Mouse (Mus musculus): ENCODE data around the gene Parp9. TPM values are rescaled to one million over a fixed set of nuclear protein-coding genes. Genes with fewer than 3 reads are reported as not detected.
"Not testable (repeated sequence)": the region's sequence is repeated elsewhere in the genome, so short reads cannot be mapped to it uniquely, and the experiment has no call there.

Parp9 gene
- polyA plus RNA-seq (2014; fragmentation: Nextera tagmentation; extraction: Ambion mirVana), result 0.78 and 2.1 TPM in 2 replicates

DNA sequence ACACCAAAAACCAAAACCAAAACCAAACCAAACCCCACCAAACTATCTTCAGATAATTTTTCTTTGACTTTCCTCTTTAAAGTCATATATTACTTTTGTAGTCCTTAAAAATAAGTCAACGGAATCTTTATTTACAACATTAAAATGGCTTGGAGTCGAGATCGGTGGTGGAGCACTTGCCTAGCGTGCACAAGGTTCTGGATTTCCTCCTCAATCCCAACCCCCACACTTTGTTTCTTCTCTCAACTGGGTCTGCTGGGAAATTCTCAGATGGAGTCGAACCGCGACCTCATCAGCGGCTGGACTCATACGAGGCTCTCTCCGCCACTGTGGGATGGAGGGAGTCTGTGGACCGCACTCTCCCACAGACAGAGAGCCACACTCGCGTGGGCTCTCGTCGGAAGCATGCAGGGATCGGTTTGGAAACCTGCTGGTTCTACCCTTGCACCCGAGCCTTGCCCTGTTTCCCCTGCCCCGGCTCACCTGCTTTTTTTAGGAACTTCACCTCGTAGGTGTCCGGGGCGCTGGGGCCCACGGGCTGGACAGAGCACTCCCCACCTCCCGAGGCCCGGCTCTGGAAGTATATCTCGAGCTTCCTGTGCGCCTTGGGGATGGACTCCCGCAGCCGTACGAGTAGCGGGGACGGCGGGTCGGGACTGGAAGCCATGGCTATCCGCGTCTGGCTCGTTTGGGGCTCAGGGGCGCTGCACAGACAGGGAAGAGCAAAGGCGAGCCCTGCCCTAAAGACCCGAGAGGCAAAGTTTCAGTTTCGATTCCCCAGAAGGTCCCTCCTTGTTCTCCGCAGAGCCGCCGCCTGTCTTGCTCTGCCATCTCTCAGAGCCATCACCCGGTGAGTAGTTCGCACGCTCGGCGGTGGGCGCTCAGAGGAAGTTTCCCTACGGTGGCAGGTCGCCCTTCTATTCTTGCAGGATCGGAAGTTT, at the start of gene Parp9, which contains the start of gene Dtx3l:
Gene Parp9, plus strand, starts transcription at position 260 of the 941 bp plus-strand sequence.
Gene Dtx3l, minus strand, starts transcription at position 941 of the 941 bp plus-strand sequence.
- peak; percentile 56; the same call in 1 of the 2 replicates for ATAC-seq (ENCODE audit: low read depth)
- no peaks in the 10 kb centered on the region for H3K27me3 ChIP-seq (ENCODE audit: control insufficient read depth, insufficient read depth, low read length)
- H3K4me2 ChIP-seq (ENCODE audit: low read depth, low read length), result peak within 1 kb of the TSS; percentile 60
- H3K4me1 ChIP-seq (ENCODE audit: control insufficient read depth, insufficient read depth, low read length), result no peaks in the 10 kb centered on the region
- H3K9me3 ChIP-seq (ENCODE audit: control insufficient read depth, low read length), result no peaks in the 10 kb centered on the region
- no peaks in the 10 kb centered on the region for H3K36me3 ChIP-seq (ENCODE audit: control insufficient read depth, insufficient read depth, low read length)
- H3K27ac ChIP-seq (ENCODE audit: low read depth, low read length), result no peak within 1 kb of the TSS
- peak within 1 kb of the TSS; percentile 38 for H3K4me3 ChIP-seq (ENCODE audit: low read depth, low read length)
- WGBS, result 1% methylated on average over 52 of the region's 52 CpGs
- peak within 1 kb of the TSS; percentile 39 for H3K9ac ChIP-seq (replicated peaks; ENCODE audit: low read depth, low read length)

DNA sequence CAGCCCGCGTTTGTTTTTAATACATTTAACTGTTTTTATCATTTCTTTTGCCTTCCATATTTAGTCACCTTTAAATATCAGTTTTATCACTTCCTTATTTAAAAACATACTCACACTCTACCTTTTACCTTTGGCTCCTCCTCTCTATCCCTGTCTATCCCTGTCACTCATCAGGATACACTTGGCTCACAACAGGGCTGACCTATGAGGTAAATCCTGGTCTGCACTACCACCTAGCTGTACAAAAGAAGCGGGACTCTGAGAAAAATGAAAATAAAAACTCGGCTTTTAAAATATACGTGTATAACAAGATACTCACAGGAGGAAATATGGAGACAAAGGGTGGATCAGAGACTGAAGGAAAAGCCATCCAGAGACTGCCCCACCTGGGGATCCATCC, 49.4 kb upstream of the Parp9 start:
- Histone ChIP-seq H3K27ac (ENCODE audit: low read depth, low read length) (no peak overlapping the region), H3K36me3 (ENCODE audit: control insufficient read depth, insufficient read depth, low read length) (no peaks in the 10 kb centered on the region), H3K9ac (replicated peaks; ENCODE audit: low read depth, low read length) (no peak overlapping the region), H3K4me2 (ENCODE audit: low read depth, low read length) (no peak overlapping the region), H3K27me3 (ENCODE audit: control insufficient read depth, insufficient read depth, low read length) (no peaks in the 10 kb centered on the region), H3K4me1 (ENCODE audit: control insufficient read depth, insufficient read depth, low read length) (no peaks in the 10 kb centered on the region), H3K9me3 (ENCODE audit: control insufficient read depth, low read length) (no peaks in the 10 kb centered on the region), H3K4me3 (ENCODE audit: low read depth, low read length) (no peak overlapping the region)
- ATAC-seq (ENCODE audit: low read depth), result no peak
- 93% methylated on average over 5 of the region's 5 CpGs for WGBS

DNA sequence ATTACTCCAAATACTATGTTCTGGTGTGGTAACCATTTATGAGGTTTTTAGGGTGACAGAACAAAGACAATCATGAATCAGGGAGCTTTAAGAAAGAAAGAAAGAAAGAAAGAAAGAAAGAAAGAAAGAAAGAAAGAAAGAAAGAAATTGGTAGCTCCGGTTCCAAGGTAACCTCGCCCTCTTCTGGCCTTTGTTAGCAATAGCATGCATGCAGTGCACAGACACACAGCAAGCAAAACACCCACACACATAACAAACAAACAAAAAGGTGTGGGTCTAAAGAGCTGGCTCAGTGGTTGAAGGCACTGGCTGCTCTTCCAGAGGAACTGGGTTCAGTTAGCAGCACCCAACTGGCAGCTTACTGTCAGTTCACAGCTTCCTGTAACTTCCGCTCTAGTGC, 47.6 kb upstream of the Parp9 start:
- Histone ChIP-seq H3K4me3 (ENCODE audit: low read depth, low read length) (no peak overlapping the region), H3K9ac (replicated peaks; ENCODE audit: low read depth, low read length) (no peak overlapping the region), H3K4me1 (ENCODE audit: control insufficient read depth, insufficient read depth, low read length) (no peaks in the 10 kb centered on the region), H3K4me2 (ENCODE audit: low read depth, low read length) (no peak overlapping the region), H3K36me3 (ENCODE audit: control insufficient read depth, insufficient read depth, low read length) (no peaks in the 10 kb centered on the region), H3K27ac (ENCODE audit: low read depth, low read length) (no peak overlapping the region), H3K9me3 (ENCODE audit: control insufficient read depth, low read length) (no peaks in the 10 kb centered on the region), H3K27me3 (ENCODE audit: control insufficient read depth, insufficient read depth, low read length) (no peaks in the 10 kb centered on the region)
- WGBS, result 81% methylated on average over 3 of the region's 3 CpGs
- no peak for ATAC-seq (ENCODE audit: low read depth)

DNA sequence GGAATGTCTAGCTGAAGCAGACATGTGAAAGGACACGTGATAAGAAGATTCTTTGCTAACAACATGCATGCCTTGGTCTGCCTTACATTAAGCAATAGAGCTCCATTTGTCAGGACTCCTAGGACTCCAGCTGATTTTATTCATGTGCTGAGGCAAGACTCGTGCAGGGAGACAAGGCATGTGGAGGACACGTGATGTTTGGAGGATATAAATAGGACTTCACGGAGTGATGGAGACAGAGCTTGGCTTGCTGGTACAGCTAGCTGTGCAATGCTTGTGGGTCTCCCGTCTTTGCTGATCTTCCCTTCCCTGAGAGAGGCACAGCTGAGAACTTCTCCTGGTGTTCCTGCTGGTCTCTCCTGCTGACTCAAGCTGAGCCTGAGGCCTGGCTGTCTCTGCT, 46.7 kb upstream of the Parp9 start:
- not testable (repeated sequence) for ATAC-seq (ENCODE audit: low read depth); H3K9me3 ChIP-seq (ENCODE audit: control insufficient read depth, low read length); H3K9ac ChIP-seq (replicated peaks; ENCODE audit: low read depth, low read length); H3K27me3 ChIP-seq (ENCODE audit: control insufficient read depth, insufficient read depth, low read length); H3K4me3 ChIP-seq (ENCODE audit: low read depth, low read length); H3K4me2 ChIP-seq (ENCODE audit: low read depth, low read length); H3K27ac ChIP-seq (ENCODE audit: low read depth, low read length); H3K4me1 ChIP-seq (ENCODE audit: control insufficient read depth, insufficient read depth, low read length); H3K36me3 ChIP-seq (ENCODE audit: control insufficient read depth, insufficient read depth, low read length)
- 80% methylated on average over 5 of the region's 5 CpGs for WGBS

DNA sequence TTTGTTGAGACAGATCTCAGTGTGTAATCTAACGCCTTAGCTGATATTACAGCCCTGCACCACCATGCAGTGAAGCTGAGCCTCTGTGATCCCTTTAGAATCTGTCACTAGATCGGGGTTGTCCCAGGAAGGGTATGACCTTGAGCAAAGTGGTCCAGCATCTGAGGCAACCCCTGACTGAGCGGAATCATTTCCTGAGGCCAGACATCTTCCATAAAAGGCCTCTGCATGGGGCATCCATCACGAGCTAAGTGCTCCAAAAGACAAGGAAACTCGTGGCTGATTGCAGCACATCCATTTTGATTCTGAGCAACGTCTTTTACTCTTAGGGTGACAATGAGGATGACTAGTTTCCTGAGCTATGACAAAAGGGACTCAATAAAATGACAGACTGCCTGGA, 43.3 kb upstream of the Parp9 start:
- no peaks in the 10 kb centered on the region for H3K9me3 ChIP-seq (ENCODE audit: control insufficient read depth, low read length)
- H3K27me3 ChIP-seq (ENCODE audit: control insufficient read depth, insufficient read depth, low read length), result no peaks in the 10 kb centered on the region
- no peaks in the 10 kb centered on the region for H3K4me1 ChIP-seq (ENCODE audit: control insufficient read depth, insufficient read depth, low read length)
- H3K9ac ChIP-seq (replicated peaks; ENCODE audit: low read depth, low read length), result no peak overlapping the region
- no peak for ATAC-seq (ENCODE audit: low read depth)
- H3K27ac ChIP-seq (ENCODE audit: low read depth, low read length), result no peak overlapping the region
- no peaks in the 10 kb centered on the region for H3K36me3 ChIP-seq (ENCODE audit: control insufficient read depth, insufficient read depth, low read length)
- 18% methylated on average over 6 of the region's 6 CpGs for WGBS
- H3K4me2 ChIP-seq (ENCODE audit: low read depth, low read length), result no peak overlapping the region
- no peak overlapping the region for H3K4me3 ChIP-seq (ENCODE audit: low read depth, low read length)

DNA sequence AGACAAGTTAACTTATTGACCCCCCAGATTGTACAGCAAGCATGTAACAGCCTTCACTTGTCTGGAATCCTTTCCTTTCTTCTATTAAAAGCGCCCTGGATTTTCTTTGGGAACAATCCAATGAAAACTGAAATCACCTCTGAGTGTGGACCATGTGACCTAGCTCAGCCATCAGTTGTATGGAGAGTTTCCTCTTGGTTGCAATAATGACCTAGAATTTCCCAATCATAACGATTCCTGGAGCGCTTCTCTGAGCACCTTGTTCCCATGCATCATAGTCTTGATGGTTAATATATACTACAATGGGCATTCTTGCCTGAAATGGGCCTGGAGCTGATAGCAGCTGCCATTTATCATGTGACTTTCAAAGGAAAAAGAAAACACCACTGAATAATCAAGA, 37.7 kb upstream of the Parp9 start:
- Histone ChIP-seq H3K27me3 (ENCODE audit: control insufficient read depth, insufficient read depth, low read length) (no peaks in the 10 kb centered on the region), H3K36me3 (ENCODE audit: control insufficient read depth, insufficient read depth, low read length) (no peaks in the 10 kb centered on the region), H3K9ac (replicated peaks; ENCODE audit: low read depth, low read length) (no peak overlapping the region), H3K4me1 (ENCODE audit: control insufficient read depth, insufficient read depth, low read length) (no peaks in the 10 kb centered on the region), H3K27ac (ENCODE audit: low read depth, low read length) (no peak overlapping the region), H3K9me3 (ENCODE audit: control insufficient read depth, low read length) (no peaks in the 10 kb centered on the region), H3K4me3 (ENCODE audit: low read depth, low read length) (no peak overlapping the region), H3K4me2 (ENCODE audit: low read depth, low read length) (no peak overlapping the region)
- WGBS, result 88% methylated on average over 3 of the region's 3 CpGs
- no peak for ATAC-seq (ENCODE audit: low read depth)

DNA sequence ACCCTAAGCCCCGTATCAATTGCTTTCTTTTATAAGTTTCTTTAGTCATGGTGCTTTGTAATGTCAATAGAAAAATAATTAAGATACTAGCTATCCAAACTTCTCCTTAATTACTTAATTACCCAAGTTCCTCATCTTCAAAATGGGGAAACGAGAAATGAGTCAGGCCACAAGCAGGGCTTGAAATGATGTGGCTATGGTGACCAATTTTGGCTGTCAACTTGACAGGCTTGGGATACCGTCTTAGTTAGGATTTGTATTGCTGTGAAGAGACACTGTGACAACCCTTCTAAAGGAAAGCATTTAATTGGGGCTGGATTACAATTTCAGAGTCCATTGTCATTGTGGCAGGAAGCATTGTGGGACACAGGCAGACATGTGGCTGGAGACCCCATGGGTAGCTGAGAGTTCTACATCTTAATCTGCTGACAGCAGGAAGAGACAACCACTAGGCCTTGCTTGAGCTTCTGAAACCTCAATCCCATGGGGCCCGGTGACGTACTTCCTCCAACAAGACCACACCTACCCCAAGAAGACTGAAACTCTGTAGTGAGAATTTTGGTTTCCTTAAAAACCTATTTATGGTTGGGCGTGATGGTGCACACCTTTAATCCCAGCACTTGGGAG, 35.1 kb upstream of the Parp9 start:
- Histone ChIP-seq H3K4me2 (ENCODE audit: low read depth, low read length) (no peak overlapping the region), H3K4me3 (ENCODE audit: low read depth, low read length) (no peak overlapping the region), H3K27ac (ENCODE audit: low read depth, low read length) (no peak overlapping the region), H3K4me1 (ENCODE audit: control insufficient read depth, insufficient read depth, low read length) (no peaks in the 10 kb centered on the region), H3K9ac (replicated peaks; ENCODE audit: low read depth, low read length) (no peak overlapping the region), H3K9me3 (ENCODE audit: control insufficient read depth, low read length) (no peaks in the 10 kb centered on the region), H3K27me3 (ENCODE audit: control insufficient read depth, insufficient read depth, low read length) (no peaks in the 10 kb centered on the region), H3K36me3 (ENCODE audit: control insufficient read depth, insufficient read depth, low read length) (no peaks in the 10 kb centered on the region)
- 90% methylated on average over 6 of the region's 6 CpGs for whole genome bisulfite sequencing
- no peak for ATAC-seq (ENCODE audit: low read depth)

DNA sequence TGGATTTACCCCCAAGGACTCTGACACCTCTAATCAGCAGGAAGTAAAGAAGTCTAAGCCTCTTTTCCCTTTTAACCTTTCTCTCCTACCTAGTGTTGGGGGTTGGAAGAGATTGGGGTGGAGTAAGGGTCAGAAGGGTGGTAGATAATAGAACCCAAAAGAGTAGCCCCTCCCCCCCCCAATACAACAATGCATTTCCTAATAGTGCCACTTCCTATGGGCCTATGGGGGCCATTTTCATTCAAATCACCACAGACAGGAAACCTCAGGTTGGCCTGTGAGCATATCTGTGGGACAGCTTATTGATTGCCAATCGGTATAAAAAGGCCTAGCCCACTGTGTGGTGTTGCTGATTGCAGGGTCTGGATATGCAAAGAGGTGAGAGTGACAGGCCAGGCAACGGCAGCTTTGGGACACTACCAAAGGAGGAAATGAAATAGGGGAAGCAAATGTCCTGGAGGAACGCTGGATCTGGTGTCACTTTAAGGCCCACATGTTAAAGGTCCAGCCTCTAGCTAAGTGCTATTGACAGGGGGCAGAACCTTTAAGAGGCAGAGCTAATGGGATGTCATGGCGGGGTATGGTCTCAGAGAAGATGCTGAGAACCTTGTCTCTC, 34.0 kb upstream of the Parp9 start:
- WGBS, result 61% methylated on average over 4 of the region's 4 CpGs
- Histone ChIP-seq H3K4me3 (ENCODE audit: low read depth, low read length) (no peak overlapping the region), H3K9me3 (ENCODE audit: control insufficient read depth, low read length) (no peaks in the 10 kb centered on the region), H3K27me3 (ENCODE audit: control insufficient read depth, insufficient read depth, low read length) (no peaks in the 10 kb centered on the region), H3K4me2 (ENCODE audit: low read depth, low read length) (no peak overlapping the region), H3K9ac (replicated peaks; ENCODE audit: low read depth, low read length) (no peak overlapping the region), H3K36me3 (ENCODE audit: control insufficient read depth, insufficient read depth, low read length) (no peaks in the 10 kb centered on the region), H3K4me1 (ENCODE audit: control insufficient read depth, insufficient read depth, low read length) (no peaks in the 10 kb centered on the region), H3K27ac (ENCODE audit: low read depth, low read length) (no peak overlapping the region)
- no peak for ATAC-seq (ENCODE audit: low read depth)

DNA sequence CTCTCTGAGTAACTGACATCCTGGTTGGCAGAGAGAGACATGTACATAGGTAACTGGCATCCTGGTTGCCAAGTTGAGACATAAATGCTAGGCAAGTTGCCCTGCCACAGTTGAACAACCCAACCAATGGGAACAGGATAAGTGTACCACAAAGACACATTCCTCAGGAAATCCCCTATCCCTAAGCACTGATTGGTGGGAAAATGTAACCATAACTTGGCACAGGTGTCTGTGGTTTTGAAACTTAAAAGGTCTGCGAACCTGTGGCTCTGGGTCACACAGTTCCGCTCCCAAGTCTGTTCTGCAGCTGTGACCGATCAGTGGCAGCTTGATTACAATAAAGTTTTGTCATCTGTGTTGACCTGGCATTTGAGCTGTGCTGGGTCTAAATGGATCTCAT, 32.9 kb upstream of the Parp9 start:
- no peaks in the 10 kb centered on the region for H3K9me3 ChIP-seq (ENCODE audit: control insufficient read depth, low read length)
- H3K27ac ChIP-seq (ENCODE audit: low read depth, low read length), result no peak overlapping the region
- H3K36me3 ChIP-seq (ENCODE audit: control insufficient read depth, insufficient read depth, low read length), result no peaks in the 10 kb centered on the region
- H3K9ac ChIP-seq (replicated peaks; ENCODE audit: low read depth, low read length), result no peak overlapping the region
- no peak overlapping the region for H3K4me2 ChIP-seq (ENCODE audit: low read depth, low read length)
- ATAC-seq (ENCODE audit: low read depth), result no peak
- no peak overlapping the region for H3K4me3 ChIP-seq (ENCODE audit: low read depth, low read length)
- H3K27me3 ChIP-seq (ENCODE audit: control insufficient read depth, insufficient read depth, low read length), result no peaks in the 10 kb centered on the region
- WGBS, result 95% methylated on average over 3 of the region's 3 CpGs
- H3K4me1 ChIP-seq (ENCODE audit: control insufficient read depth, insufficient read depth, low read length), result no peaks in the 10 kb centered on the region
